Mouse (Mus musculus): ENCODE measurements around the gene Emc10.

The Emc10 gene

DNA sequence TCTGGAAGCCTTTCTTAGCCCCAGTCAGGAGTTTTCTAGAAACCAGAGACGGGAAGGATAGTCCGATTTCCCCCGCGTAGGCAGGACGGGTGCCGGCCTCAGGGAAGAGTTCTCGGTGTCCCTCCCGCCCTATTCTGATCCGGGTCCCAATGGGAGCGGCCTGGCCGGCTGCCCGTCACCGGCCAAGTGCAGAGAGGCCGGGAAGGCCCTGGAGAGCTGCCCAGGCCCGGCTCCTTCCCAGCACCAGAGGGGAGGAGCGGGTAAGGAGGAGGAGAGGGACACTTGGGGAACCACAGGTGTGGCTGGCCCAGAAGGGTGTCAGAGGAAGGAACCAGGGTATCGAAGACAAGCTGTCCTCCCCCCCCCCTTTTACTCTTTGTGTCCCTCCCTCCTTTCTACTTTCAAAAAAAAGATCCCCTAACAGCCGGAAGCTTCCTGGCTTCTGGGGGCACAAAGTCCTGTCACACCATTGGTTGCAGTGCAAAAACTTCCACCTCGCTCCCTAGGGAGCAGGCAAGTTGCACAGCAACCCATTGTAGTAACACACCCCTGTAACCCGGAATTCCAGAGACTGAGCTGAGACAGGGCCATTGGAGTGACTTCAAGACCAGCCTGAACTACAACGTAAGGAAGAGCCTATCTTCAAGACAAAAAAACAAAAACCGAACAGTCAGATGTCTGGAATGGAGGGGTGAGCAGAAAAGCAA, 28.9 kb upstream of the Emc10 start:
- DNase-seq = peak; percentile 78

DNA sequence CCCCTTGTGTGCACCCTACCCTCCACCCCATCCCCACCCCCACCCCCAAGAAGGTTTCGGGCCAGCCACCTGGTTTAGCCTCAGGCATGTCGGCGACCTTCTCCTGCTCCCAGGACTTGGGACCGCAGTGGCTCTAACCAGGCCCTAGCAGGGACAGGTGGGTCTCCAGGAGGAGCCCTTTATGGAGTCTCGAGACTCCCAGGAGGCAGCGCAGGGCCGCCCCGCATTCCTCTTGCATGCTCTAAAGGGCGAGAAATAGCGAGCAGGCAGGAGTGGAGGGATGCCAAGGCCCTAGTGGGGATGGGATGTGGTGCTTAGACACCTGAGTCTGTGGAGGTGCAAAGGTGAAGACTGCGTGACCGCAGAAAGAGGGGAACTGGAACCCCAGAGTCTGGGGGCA, 28.2 kb upstream of the Emc10 start, which contains the start of gene Mybpc2:
Gene Mybpc2, minus strand, starts transcription at position 155 of the 400 bp plus-strand sequence.
- peak; percentile 37 for DNase-seq

DNA sequence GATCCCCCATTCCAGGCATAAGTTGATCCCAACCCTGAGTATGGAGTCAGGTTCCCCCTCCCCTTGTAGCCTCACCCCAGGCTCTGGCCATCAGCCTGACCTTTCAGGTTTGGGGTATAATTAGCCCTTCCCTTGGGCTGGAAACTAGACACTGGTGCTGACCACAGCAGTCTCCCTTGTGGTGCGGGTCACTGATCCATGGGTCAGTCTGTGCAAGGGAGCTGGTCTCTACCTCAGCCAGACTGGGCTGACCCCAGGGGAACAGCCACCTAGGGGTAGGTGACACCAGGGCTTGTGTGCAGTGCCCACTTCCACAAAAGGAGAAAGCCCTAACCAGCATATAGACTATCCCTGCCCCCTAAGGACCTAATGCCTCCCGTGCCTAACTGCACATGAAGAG, 26.7 kb upstream of the Emc10 start:
- DNase-seq = no peak

DNA sequence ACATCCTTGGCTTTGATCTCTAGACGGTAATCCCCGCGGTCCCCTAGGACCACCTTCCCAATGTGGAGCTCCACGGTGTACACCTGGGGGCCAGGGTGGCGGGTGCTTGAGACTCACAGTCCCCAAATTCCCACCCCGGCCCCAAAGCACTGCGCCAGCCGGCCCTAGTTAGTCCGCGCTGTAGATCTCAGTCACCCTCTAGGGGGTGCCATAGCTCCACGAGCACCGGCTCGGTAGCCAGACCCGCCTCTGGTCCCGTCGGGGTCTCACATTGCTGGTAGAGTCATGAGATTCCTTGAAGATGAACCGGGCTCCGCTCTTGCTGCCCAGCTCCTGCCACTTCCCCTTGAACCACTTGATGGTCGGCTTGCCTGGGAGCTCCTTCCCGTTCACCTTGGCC, 25.4 kb upstream of the Emc10 start:
- DNase-seq = peak; percentile 62

DNA sequence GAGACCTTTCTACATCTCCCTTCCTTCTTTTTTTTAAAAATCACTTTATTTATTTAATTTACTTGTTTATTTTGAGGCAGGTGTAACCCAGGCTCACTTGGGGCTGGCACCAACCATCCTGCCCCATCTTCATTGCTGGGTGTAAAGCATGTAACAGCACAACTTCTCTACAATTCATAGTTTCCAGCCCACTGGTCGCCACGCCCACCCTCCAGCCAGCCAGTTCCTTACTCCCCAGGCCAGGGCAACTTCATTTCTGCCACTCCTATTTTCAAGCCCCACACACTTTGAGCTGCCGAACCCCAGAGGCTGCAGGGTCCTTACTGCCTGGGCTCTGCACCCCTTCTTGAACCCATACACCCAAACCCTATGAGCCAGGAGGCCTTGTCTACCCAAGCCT, 24.7 kb upstream of the Emc10 start:
- DNase-seq = no peak

DNA sequence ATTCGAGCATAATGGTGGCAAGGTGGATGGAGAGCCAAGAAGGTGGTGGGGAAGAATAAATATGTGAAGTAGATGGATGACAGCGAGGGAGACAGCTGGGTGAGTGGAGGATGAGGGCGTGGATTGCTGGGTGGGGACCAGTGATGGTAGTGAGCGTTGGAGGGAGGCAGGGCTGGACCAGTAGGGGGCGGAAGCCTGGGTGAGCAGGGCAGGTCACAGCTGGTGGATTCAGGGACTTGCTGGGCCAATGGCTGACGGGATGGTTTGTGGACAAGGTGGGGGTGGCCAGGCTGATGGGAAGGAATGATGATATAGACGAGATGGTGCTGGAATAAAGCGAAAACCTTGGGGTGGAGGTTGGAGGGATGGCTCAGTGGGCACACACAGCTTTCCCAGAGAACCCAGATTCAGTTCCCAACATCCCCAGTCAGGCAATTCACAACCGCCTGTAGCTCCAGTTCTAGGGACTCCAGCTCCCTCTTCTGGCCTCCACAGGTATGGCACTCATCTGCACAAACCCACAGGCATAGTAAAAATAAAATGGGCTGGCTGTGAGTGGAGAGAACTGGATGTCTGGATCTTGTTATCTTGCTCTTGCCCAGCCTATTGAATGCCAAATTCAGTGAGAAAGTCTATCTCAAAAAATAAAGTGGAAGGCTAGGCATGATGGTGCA, 23.0 kb upstream of the Emc10 start:
- DNase-seq = no peak

DNA sequence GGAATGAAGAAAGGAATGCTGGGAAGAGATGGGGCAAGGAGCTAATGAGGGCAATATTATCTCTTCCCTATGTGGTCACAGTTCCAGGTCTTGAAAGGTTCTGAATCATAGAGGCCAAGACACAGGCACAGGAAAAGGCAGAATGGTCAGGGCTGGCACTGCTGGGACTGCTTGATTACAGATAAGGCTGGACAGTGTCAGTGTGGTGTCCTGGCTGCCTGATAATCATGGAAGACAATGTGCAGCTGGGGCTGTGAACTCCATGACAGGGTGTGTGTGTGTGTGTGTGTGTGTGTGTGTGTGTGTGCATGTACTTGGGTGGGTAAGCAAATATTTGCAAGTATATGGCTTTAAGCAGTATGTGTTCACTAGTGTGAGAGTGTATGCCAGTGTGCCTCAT, 11.2 kb upstream of the Emc10 start:
- no peak for DNase-seq

DNA sequence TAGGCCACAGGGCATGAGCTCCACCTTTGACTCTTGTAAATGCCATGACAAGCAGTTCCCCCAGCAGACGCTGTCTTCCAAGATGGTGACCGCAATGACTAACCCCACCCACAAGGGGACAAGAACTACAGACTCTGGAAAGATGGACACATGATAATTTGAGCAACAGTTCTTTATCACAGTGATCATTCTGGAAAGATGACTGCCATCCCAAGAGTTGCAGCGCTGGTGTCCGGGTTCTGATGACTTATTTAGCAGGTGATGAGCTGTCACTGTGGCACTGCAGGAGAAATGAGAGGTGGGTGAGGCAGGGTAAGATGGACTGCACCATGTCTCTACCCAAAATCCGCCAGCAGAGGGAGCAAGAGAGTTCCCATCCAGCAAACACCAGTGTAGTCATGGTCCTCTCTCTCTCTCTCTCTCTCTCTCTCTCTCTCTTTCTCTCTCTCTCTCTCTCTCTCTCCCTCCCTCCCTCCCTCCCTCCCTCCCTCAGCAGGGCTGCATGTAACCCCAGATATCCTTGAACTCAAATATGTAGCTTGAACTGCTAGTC, 5.3 kb upstream of the Emc10 start:
- DNase-seq = peak; percentile 69

DNA sequence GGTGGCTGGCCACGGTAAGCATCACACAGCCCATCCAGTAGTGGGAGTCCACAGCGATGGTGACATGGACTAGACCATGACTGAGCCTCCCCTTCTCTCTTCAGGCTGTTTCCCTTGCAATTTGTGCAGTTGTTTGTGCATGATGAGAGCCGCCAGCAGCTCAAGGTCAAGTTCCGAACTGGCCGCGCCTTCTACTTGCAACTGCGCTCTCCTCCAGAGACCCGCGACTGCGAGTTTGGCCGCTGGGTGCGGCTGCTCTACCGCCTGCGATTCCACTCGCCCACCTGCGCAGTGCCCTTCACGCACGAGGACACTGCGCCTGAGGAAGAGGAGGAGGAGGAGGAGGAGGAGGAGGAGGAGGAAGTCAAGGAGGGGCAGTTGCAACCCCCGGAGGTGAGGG, 3.7 kb upstream of the Emc10 start:
- peak; percentile 33 for DNase-seq

DNA sequence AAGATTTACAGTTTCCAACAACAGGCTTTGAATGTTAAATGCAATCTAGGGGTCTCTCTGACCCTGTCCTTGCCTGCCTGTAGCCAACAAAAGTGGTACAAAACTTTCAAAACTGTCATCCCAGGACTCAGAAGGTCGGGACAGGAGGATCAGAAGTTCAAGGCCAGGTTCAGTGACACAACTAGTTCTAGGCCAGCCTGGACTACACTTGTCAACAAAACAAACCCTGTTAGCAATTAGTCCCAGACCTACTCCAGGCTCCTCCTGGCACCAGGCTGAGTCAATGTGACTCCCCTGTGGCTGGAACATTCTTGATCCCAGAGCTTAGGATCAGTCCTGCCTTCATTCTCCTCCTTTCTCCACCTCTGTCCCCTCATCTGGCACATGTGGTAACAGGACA, 2.6 kb upstream of the Emc10 start:
- peak; percentile 29 for DNase-seq

DNA sequence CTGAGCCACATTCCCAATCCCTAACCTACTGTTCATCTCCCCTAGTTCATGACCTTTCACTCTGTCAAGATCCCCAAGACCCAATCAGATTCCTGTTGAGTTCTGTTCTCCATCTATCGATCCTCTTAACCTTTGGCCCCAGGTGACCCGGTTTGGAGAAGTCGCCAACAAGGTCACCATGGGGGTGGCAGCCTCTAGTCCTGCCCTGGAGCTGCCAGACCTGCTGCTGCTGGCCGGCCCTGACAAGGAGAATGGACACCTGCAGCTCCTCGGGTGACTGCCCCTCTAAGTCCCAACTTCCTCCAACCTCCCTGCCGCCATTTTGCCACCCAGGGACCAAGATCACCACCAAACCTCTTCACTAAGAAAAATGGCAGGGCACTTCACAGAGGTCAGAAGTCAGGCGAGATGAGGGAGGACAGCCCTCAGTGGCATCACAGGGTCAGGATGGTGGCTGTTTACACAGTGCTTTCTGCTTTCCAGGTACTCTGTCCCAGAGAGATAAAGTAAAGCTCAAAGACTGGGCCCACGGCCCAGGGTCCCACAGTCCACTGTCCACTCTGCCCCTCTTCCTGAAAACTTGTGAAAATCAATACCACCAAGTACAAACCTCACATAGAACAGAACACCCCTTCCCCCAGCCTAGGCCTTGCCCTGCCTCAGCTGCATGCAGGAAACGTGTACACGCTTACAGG, 1.2 kb upstream of the Emc10 start:
- peak; percentile 67 for DNase-seq

DNA sequence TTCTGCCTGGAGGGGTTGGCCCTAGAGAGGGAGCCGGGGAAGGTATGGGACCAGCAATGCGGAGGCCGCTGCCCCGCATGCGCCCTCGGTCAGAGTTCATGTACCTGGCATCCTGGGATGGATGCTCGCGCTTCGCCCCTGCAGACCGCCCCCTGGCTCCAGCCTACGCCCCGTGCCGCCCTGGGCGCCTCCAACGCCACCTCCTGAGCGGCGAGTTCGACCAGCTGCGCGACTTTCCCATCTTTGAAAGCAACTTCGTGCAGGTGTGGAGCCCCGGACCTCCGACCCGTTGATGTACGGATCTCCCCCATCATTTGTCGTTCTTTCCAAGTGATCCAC, 411 bp upstream of the Emc10 start:
- no peak for DNase-seq

DNA sequence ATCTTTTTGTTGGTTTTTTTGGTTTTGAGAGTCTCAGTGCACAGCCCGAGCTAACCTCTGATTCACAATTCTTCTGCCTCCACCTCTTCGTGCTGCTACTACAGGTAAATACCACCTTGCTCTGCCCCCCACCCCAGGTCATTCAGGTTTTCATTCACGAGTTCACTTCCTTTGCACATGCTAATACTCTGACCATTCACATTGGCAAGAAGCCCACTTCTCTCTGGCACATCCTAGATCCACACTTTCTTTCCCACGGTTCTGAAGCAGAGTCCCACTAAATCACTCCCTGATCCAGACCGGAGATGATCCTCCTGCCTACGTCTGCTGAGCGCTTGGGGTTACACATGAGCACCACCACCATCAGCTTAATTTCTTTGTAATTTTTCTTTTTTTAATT, 1.2 kb downstream of the Emc10 start:
- DNase-seq = peak; percentile 63

DNA sequence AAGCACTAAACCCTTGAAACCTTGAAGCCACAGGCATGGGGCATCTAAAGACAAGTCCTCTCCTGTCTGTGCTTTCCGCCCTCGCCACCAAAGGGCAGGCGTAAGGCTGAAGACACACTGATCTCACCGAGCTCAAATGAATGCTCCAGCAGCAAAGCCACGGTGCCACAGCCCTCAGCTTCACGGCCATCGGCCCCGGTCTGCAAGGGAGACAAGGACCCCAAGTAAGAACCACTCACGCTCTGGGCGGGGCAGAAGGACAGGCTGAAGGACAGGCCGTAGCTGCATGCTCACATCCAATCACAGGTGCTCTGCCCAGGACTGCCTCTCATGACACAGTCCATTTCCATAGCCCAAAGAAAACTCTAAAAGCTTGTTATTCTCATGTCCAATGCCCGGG, 1.6 kb downstream of the Emc10 start:
- peak; percentile 54 for DNase-seq

DNA sequence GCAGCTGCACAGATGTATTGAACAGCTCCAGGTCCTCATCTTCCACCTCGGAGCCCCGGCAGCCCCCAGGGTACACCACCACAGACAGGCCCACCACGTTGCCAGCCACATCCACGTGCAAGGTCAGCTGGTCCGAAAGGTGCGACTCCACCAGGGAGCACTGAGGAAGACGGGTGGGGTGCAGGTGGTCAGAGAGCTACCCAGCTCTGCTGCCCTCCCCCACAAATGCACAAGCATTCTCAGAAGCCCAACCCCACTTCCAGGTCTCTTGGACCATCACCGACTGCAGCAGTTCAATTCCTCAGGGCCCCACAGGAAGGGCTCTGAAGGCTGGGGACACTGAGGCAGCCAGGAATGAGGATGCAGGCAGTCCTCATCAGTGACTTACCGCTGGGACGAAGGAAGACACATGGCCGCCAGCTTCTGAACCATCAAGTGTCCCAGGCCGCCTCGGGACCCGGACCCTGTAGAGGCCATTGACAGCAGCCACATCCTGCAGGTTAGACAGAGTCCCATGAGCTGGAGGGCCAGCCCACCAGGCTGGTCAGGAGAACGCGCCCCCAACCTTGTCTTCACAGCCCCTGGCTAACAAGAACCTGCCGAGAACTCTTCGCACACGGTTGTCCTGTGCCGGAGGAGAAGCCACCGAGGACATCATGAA, 4.0 kb downstream of the Emc10 start:
- no peak for DNase-seq

DNA sequence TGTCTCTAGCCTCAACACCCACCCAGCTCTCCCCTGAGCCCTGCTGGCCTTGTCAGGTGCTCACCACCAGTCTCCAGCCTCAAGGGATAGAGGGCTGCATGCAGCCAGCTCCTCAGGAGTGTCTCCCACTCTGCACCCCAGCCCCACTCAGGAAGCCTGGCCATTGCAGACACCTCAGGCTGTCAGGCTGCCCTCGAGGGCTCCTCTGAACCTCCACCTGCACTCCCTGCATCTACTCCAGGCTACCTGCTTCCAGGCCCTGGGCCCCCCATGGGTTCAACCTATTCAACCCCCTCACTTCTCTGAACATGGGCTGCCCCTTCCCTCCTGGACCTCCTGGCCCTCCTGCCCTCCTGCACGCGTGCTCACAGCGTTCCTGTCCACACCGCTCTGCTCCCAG, 4.9 kb downstream of the Emc10 start:
- peak; percentile 35 for DNase-seq

DNA sequence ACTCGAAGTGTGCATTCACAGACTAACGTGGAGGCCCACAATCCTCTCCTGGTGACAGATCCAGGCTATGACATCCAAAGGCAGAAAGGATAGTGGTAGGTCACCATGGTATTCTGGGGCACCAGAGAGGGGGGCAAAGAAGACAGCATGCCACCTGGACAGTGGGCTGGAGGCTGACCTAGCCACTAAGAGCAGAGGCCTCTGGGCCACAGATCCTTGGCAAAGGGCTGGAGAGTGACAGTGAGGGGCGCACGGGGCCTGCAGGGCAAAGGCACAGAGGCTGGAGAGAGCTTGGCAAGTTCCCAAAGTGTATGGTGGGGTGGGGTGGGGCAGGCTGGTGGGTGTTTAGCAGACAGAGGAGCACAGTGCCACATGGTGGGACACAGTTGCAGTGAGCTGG, 6.0 kb downstream of the Emc10 start:
- peak; percentile 34 for DNase-seq

DNA sequence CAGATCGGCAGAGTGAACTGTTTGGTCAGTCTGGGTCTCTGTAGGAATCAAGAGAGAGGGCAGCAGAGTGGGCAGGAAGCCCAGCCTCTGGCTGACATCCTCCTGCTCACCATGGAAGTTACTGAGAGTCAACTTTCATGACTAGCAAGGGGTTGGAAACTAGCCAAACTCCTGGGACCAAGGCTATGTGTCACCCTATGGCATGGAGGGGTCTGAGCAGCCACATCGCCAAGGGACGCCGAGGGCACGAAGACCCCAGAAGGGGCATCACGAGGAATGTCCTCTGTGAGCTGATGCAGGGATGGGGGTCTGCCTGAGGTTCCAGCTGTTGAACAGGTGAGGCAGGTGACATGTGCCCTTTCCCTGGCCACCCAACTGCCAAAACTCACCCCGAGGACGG, 7.8 kb downstream of the Emc10 start:
- DNase-seq = peak; percentile 38

DNA sequence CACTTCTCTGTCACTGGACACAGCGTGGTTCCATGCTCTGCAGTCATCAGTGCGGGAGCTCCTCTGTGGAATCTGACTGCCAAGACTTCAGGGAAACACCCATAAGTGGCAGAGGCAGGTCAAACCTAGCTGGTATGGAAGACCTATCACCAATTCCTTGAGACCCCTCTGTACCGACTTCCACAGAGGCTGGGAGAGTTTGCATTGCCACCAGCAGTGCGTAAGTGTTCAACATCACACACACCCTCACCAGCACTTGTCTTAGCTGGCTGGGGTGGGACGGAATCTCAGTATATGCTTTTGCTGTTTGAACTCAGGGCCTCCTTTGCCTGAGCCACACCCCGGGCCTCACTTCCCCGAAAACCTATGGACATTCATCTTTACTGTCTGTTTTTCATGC, 8.4 kb downstream of the Emc10 start:
- no peak for DNase-seq

DNA sequence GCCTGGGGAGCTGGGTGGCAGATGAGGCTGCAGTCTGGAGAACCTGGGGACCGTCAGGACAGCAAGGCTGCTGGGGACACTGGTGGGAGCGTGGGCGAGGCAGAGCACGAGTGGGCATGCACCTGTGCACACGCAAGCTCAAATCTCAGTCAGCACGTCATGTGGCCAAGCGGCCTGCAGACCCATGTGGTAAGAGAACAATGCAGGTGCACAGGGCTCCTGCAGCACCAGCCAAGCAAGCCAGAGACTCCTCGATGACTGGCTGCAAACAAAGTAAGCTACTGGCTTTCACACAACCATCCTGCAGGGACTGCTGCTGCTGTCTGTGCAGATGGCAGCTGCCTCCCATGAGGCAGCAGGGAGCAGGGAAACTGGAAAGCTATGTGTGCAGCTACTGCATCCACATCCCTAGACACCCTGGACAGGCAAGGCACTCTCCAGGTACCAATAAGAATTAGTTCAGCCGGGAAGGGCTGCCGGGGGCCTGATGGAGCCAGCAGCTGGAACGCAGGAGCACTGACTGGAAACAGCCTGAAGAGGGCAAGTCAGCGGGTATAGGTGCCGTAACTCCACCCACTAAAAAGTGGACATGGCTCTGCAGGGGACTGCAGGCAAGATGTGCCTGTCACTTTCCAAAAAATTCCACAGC, 9.3 kb downstream of the Emc10 start:
- DNase-seq = peak; percentile 33

DNA sequence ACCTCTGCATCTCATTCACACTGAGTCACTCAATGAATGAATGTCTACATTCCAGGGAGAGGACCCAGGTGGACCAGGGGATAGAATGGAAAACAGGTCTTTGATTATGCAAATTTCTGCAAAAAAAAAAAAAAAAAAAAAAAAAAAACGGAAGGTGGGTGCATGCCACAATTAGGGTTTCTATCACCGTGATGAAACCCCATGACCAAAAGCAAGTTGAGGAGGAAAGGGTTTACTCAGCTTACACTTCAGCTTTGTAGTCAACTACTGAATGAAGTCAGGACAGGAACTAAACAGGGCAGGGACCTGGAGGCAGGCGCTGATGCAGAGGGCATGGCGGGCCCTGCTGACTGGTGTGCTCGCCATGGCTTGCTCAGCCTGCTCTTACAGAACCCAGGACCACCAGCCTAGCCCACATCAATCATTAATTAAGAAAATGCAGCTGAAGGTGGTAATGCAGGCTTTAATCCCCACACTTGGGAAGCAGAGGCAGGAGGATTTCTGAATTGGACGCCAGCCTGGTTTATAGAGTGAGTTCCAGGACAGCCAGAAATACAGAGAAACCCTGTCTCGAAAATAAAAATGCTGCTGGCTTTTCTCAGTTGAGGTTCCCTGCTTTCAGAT, 10.6 kb downstream of the Emc10 start:
- DNase-seq = no peak

DNA sequence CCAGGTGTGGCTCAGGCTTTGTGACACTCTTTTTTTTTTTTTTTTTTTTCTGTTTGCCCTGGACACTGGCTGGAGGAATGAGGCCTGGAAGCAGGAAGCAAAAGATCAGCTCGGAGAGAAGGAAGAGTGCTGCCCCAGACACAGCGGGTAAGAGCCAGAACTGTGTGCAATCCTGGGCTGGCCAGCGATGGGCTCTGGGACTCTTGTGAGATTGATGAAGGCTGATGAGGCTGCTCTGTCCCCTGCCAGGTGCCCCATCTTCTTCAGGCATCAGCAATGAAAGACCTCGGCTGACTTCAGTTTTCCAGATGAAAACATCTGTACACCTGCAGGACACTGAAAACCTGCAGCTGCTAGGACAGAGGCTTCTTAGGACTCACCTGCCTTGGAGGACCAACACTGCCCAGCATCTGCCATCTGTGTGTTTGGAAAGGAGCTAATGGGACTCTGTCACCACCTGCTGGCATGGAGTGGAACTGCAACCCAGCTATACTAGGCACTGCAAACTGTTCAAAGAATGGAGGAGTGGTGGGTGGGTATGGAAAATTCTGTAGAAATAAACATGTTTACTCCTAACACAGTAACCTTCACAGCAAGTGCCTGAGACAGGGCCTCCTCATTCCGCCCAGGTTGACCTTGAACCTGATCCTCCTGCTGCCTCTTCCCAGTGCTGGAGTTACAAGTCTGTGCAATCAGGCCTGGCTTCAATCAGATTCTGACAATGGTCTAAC, 11.3 kb downstream of the Emc10 start:
- peak; percentile 82 for DNase-seq

Measured in cerebellum, adult 9-11 months (tissue).